Mouse (Mus musculus) brain, embryonic 18.5 days (tissue): ENCODE data around the gene Klhl31.

Experiments
- DNase-seq: peaks from one replicate; pipeline ENCODE4 v3.0.0-alpha.2; 2012; ENCODE audit warnings: low read depth, low spot score

The Klhl31 gene

GRCm38 (mm10) chr9:77623318-77624050 lies 12.8 kb upstream of the Klhl31 start:
- DNase-seq: no peak

- DNase-seq: no peak
These were observed 12.1 kb upstream of the Klhl31 start for GRCm38 (mm10) chr9:77624171-77624570.

GRCm38 (mm10) chr9:77628676-77629075 lies 7.6 kb upstream of the Klhl31 start:
- DNase-seq: no peak

- DNase-seq: no peak
These were observed 6.6 kb upstream of the Klhl31 start for GRCm38 (mm10) chr9:77629708-77630107.

- DNase-seq: no peak
These were observed 5.5 kb upstream of the Klhl31 start for GRCm38 (mm10) chr9:77630764-77631163.

- DNase-seq: no peak
These were observed 3.9 kb upstream of the Klhl31 start for GRCm38 (mm10) chr9:77632432-77632831.

GRCm38 (mm10) chr9:77636003-77636402 lies 297 bp upstream of the Klhl31 start:
- no peak for DNase-seq

- DNase-seq: no peak
These were observed 1.1 kb downstream of the Klhl31 start for GRCm38 (mm10) chr9:77637357-77637756.

GRCm38 (mm10) chr9:77645176-77645575 lies 8.9 kb downstream of the Klhl31 start:
- DNase-seq: no peak

- no peak for DNase-seq
These were observed 15.5 kb downstream of the Klhl31 start for GRCm38 (mm10) chr9:77651847-77652246.

- DNase-seq: no peak
These were observed 17.6 kb downstream of the Klhl31 start for GRCm38 (mm10) chr9:77653907-77654306.

GRCm38 (mm10) chr9:77655181-77655934 lies 19.1 kb downstream of the Klhl31 start:
- peak; percentile 16 for DNase-seq

GRCm38 (mm10) chr9:77655935-77656288 lies 19.6 kb downstream of the Klhl31 start:
- DNase-seq: peak; percentile 61

GRCm38 (mm10) chr9:77662917-77663316 lies 26.6 kb downstream of the Klhl31 start:
- no peak for DNase-seq

GRCm38 (mm10) chr9:77670095-77670494 lies 33.8 kb downstream of the Klhl31 start:
- no peak for DNase-seq

- DNase-seq: no peak
These were observed 34.7 kb downstream of the Klhl31 start for GRCm38 (mm10) chr9:77671004-77671403.

- DNase-seq: no peak
These were observed 36.9 kb downstream of the Klhl31 start for GRCm38 (mm10) chr9:77673218-77673617.

- DNase-seq: no peak
These were observed 37.7 kb downstream of the Klhl31 start for GRCm38 (mm10) chr9:77673986-77674385.

- no peak for DNase-seq
These were observed 48.6 kb downstream of the Klhl31 start for GRCm38 (mm10) chr9:77684938-77685337.

GRCm38 (mm10) chr9:77685825-77686500 lies 49.7 kb downstream of the Klhl31 start:
- DNase-seq: no peak

- no peak for DNase-seq
These were observed 56.4 kb downstream of the Klhl31 start for GRCm38 (mm10) chr9:77692707-77693106.

- no peak for DNase-seq
These were observed 57.1 kb downstream of the Klhl31 start for GRCm38 (mm10) chr9:77693405-77693804.

GRCm38 (mm10) chr9:77695586-77695985 lies 59.3 kb downstream of the Klhl31 start:
- no peak for DNase-seq
